Mouse (Mus musculus): ENCODE measurements around the gene Khnyn. TPM values are rescaled to one million over a fixed set of nuclear protein-coding genes. Genes with fewer than 3 reads are reported as not detected.
A peak's percentile ranks its signal among the peaks of the same experiment; 100 is the strongest.

Khnyn gene
- polyA plus RNA-seq, 1 experiment from 2014 or later: 10.9 TPM

DNA sequence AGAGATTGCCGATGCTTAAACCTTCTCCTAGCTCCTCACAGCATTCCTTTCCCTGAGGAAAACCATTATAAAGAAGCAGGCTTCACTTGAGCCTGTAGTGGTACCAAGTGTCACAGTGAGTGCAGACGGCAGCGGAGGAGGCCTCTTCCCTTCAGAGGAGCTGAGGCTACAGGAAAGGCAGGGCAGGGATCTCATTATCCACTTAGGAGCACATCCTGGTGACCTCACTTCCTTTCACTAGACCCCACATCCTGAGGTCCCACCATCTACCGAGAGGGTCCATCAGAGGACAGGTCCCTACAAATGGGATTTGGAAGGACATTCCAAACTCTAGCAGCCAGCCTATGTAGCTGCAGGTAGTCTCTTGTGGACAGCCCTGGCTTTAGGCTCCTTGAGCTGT lies 27.2 kb upstream of the Khnyn start:
- ATAC-seq (replicated peaks): no peak
- H3K4me2 ChIP-seq: no peak overlapping the region; the same call in 1 of the 2 replicates
- no peak overlapping the region for H3K9ac ChIP-seq
- H3K4me3 ChIP-seq: no peak overlapping the region
- no peaks in the 10 kb centered on the region for H3K9me3 ChIP-seq
- WGBS: 66% methylated on average over 4 of the region's 4 CpGs
- H3K27ac ChIP-seq: no peak overlapping the region
- no peaks in the 10 kb centered on the region for H3K36me3 ChIP-seq (replicated peaks)
- no peaks in the 10 kb centered on the region for H3K27me3 ChIP-seq (replicated peaks)
- H3K4me1 ChIP-seq: peaks cover 61% of the 10 kb centered on the region

DNA sequence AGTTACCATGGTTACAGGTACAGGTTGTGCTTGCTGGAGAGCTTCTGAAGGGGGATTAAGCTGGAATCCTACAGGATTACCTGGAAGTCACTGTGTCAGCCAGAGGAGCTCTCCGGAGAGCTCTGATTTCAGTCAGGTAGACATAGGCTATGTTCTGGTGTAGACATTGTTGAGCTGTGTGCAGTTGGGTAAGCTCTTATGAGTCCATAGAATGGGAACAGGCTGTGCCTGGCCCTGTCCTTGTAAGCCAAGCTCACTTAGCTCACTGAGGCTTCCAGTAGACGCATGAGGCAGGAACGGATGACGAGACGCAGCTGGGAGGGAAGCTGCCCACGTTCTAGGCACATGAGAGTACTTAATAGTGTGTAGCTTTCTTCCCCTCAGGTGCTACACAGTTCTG lies 22.6 kb upstream of the Khnyn start:
- Histone ChIP-seq H3K9ac (no peak overlapping the region), H3K4me3 (no peak overlapping the region), H3K9me3 (no peaks in the 10 kb centered on the region), H3K4me2 (no peak overlapping the region), H3K4me1 (peaks cover 32% of the 10 kb centered on the region), H3K27me3 (replicated peaks) (no peaks in the 10 kb centered on the region), H3K36me3 (replicated peaks) (peaks cover 13% of the 10 kb centered on the region), H3K27ac (no peak overlapping the region)
- 76% methylated on average over 6 of the region's 6 CpGs for WGBS
- peak; percentile 10; the same call in 1 of the 2 replicates for ATAC-seq (replicated peaks)

DNA sequence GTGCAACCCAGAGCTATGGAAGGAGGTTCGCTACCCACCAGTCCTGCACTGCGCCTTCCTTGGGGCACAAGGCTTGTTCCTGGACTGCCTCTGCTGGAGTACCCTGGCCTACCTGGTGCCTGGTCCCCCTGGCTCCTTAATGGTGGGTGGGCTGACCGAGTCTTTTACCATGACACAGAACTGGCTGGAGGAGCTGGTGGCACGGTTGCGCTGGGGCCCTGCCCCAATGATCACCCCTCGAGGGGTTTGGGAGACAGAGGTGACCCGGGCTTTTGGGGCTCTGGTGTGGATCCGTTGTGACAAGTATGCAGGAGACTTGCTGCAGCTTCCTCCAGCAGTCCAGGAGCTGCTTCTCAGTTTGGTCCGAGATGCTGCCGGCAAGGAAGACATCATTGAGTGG lies 21.8 kb upstream of the Khnyn start:
- Histone ChIP-seq H3K4me2 (no peak overlapping the region), H3K9ac (no peak overlapping the region), H3K27ac (no peak overlapping the region), H3K27me3 (replicated peaks) (no peaks in the 10 kb centered on the region), H3K9me3 (no peaks in the 10 kb centered on the region), H3K4me3 (no peak overlapping the region), H3K4me1 (peaks cover 24% of the 10 kb centered on the region), H3K36me3 (replicated peaks) (peaks cover 13% of the 10 kb centered on the region)
- WGBS: 94% methylated on average over 10 of the region's 10 CpGs
- no peak; the same call in 1 of the 2 replicates for ATAC-seq (replicated peaks)

DNA sequence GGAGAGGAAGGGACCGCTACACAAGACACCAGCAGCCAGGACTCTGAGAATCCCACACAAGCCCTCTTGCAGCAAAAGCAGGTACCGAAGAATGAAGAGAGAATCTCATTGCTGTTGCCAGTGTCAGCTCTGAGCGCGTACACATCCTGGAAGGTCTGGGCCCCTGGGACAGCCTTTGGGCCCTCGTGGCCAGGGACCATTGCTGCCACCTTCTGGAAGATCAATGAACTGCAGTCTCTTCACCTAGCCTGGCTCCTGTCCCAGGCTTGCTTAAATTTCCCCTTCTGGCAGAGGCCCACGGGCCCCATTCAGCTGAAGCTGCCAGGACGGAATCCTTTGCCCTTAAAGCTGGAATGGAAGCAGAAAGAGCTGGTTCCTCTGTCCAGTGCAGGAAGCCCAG lies 21.0 kb upstream of the Khnyn start:
- Histone ChIP-seq H3K27me3 (replicated peaks) (no peaks in the 10 kb centered on the region), H3K4me3 (no peak overlapping the region), H3K27ac (no peak overlapping the region), H3K9ac (no peak overlapping the region), H3K36me3 (replicated peaks) (peaks cover 20% of the 10 kb centered on the region), H3K9me3 (no peaks in the 10 kb centered on the region), H3K4me1 (peaks cover 20% of the 10 kb centered on the region; the same call in 1 of the 2 replicates), H3K4me2 (no peak overlapping the region)
- no peak for ATAC-seq (replicated peaks)
- WGBS: 24% methylated on average over 7 of the region's 7 CpGs

DNA sequence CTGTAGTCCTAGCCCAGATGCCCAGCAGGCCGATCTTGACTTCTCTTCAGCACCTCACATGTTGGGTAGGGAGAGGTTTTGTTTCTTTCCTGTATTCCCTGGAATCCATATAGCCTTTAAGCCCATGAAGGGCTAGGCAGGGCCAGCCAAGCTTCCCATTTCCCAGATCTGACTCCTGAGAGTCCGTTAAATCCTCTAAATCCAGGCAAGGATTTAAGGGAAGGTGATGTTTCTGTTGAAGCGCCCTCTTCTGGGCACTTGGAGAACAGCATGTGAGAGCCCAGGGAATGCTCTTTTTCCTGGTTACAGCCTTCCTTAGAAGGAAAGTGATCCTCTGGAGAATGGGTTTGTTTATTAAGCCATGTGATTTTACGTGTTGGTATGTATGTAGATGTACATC lies 17.8 kb upstream of the Khnyn start:
- Histone ChIP-seq H3K9ac (no peak overlapping the region), H3K4me3 (no peak overlapping the region), H3K9me3 (no peaks in the 10 kb centered on the region), H3K36me3 (replicated peaks) (peaks cover 50% of the 10 kb centered on the region), H3K4me2 (no peak overlapping the region), H3K27ac (no peak overlapping the region), H3K27me3 (replicated peaks) (no peaks in the 10 kb centered on the region), H3K4me1 (peaks cover 5% of the 10 kb centered on the region; the same call in 1 of the 2 replicates)
- WGBS: 35% methylated on average over 4 of the region's 4 CpGs
- no peak for ATAC-seq (replicated peaks)

DNA sequence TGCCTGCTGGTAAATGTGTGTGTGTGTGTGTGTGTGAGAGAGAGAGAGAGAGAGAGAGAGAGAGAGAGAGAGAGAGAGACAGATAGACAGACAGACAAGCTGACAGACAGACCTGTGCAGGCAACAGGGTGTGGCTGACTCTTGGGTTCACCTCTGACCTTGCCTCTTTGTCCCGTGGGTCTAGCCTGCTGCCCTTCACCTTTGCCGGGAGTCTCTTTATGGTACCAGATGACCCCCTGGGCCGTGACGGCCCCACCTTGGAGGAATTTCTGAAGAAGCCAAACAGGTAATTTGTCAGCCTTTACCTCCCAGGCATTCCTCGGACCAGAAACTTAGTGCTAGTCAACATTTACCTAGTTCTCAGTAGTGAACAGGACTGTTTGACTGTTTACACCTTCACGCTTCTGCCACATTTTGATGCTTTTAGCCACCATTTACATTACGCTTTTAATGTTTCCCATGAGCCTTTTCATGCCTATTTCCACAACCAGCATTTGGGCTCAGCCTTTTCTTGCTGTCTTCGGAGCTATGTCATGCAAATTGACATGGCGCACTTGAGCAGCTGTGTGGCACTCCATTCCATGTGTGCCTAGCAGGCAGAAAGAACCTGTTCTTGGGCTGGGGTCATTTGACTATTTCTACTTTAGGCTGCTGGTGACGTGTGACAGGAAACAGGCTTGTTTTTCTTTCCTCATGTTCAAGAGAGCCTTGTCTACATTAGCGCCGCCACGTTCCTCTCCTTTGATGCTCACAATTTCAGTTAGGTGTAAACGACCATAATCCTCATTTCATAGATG lies 16.3 kb upstream of the Khnyn start:
- WGBS: 87% methylated on average over 14 of the region's 14 CpGs
- no peak overlapping the region for H3K9ac ChIP-seq
- H3K27me3 ChIP-seq (replicated peaks): no peaks in the 10 kb centered on the region
- H3K36me3 ChIP-seq (replicated peaks): peaks cover 50% of the 10 kb centered on the region
- H3K4me3 ChIP-seq: no peak overlapping the region
- ATAC-seq (replicated peaks): no peak
- H3K27ac ChIP-seq: no peak overlapping the region
- H3K9me3 ChIP-seq: no peaks in the 10 kb centered on the region
- H3K4me2 ChIP-seq: no peak overlapping the region
- 0 out of 2 replicates have a peak, but pooled peaks cover 6% of the 10 kb centered on the region for H3K4me1 ChIP-seq

DNA sequence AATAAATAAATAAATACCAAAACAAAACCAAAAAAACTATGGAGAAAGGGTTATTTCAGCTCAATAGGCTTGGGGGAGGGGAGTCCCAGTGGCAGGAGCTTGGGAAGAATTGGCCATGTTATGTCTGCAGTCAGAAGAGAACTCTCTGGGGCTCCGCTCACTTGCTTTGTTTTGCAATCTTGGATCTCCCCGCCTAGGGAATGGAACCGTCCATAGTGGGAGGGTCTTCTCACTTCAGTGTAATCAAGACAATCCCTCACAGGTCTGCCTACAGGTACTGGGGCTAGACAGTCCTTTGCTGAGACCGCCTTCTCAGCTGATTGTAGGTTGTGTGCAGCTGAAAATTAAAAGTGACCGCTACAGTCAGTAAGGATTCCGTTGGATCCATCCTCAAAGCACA lies 15.2 kb upstream of the Khnyn start:
- Histone ChIP-seq H3K27ac (no peak overlapping the region), H3K9ac (no peak overlapping the region), H3K9me3 (no peaks in the 10 kb centered on the region), H3K27me3 (replicated peaks) (no peaks in the 10 kb centered on the region), H3K36me3 (replicated peaks) (peaks cover 50% of the 10 kb centered on the region), H3K4me3 (no peak overlapping the region), H3K4me1 (peaks cover 9% of the 10 kb centered on the region), H3K4me2 (no peak overlapping the region)
- ATAC-seq (replicated peaks): no peak
- 98% methylated on average over 6 of the region's 6 CpGs for WGBS

DNA sequence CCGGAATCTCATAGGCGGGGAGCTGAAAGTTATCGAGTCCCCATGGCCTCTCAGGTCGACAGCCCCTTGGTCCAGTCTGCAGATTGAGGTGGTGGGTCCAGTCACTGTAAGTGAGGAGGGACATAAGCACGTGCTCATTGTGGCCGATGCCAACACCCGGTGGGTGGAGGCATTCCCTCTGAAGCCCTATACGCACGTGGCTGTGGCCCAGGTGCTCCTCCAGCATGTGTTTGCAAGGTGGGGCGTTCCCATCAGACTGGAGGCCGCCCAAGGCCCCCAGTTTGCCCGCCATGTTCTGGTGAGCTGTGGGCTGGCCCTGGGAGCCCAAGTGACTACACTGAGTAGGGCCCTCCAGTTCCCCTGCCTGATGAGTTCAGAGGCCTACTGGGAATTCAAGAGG lies 12.7 kb upstream of the Khnyn start:
- Histone ChIP-seq H3K9ac (no peak overlapping the region), H3K4me2 (no peak overlapping the region), H3K9me3 (no peaks in the 10 kb centered on the region), H3K27me3 (replicated peaks) (no peaks in the 10 kb centered on the region), H3K36me3 (replicated peaks) (peaks cover 37% of the 10 kb centered on the region), H3K4me3 (no peak overlapping the region), H3K4me1 (peaks cover 9% of the 10 kb centered on the region), H3K27ac (no peak overlapping the region)
- 93% methylated on average over 12 of the region's 12 CpGs for WGBS
- no peak for ATAC-seq (replicated peaks)

DNA sequence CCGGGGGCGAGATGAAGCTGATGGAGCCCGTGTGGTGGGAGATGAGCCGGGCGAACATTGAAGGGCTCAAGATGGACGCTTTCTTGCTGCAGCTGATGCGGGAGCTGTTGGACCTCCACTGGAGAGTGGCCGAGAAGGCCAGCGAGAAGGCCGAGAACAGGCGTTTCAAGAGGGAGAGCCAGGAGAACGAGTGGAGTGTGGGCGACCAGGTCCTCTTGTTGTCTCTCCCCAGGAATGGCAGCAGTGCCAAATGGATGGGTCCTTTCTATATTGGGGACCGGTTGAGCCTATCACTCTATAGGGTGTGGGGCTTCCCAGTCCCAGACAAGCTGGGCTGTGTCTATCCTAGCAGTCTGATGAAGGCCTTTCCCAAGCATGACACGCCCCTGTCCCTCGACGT lies 12.2 kb upstream of the Khnyn start:
- Histone ChIP-seq H3K4me2 (no peak overlapping the region), H3K27me3 (replicated peaks) (no peaks in the 10 kb centered on the region), H3K4me1 (peaks cover 9% of the 10 kb centered on the region), H3K27ac (no peak overlapping the region), H3K9me3 (no peaks in the 10 kb centered on the region), H3K9ac (no peak overlapping the region), H3K36me3 (replicated peaks) (peaks cover 37% of the 10 kb centered on the region), H3K4me3 (no peak overlapping the region)
- ATAC-seq (replicated peaks): no peak
- 93% methylated on average over 17 of the region's 17 CpGs for WGBS

DNA sequence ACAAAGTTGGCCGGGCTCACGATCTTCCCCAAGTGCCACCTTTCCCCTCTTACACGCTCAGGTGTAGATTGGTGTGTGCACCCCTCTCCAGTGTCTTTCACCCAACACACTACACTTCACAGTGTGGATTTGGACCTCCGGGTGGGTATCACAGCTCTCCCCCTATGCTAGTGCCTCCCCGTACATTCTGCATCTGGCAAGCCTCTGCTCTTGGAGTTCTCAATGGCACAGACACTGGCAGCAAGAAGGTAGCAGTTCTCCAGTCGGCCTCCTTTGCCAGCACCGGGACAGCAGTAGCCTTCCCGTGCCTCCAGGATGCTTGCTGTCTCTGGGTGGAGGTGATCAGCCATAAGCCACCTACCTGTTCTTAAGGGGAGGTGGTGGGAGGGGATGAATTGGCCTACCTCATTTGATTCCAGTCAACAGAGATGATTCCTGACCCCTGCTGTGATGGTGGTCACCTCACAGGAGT lies 11.5 kb upstream of the Khnyn start:
- WGBS: 93% methylated on average over 8 of the region's 8 CpGs
- Histone ChIP-seq H3K9me3 (no peaks in the 10 kb centered on the region), H3K4me2 (0 out of 2 replicates have a peak overlapping the region, but pooled peaks have one; percentile 31), H3K27ac (0 out of 2 replicates have a peak overlapping the region, but pooled peaks have one; percentile 23), H3K4me3 (no peak overlapping the region), H3K4me1 (peaks cover 9% of the 10 kb centered on the region), H3K9ac (no peak overlapping the region), H3K27me3 (replicated peaks) (no peaks in the 10 kb centered on the region), H3K36me3 (replicated peaks) (peaks cover 34% of the 10 kb centered on the region)
- peak; percentile 46 for ATAC-seq (replicated peaks)

DNA sequence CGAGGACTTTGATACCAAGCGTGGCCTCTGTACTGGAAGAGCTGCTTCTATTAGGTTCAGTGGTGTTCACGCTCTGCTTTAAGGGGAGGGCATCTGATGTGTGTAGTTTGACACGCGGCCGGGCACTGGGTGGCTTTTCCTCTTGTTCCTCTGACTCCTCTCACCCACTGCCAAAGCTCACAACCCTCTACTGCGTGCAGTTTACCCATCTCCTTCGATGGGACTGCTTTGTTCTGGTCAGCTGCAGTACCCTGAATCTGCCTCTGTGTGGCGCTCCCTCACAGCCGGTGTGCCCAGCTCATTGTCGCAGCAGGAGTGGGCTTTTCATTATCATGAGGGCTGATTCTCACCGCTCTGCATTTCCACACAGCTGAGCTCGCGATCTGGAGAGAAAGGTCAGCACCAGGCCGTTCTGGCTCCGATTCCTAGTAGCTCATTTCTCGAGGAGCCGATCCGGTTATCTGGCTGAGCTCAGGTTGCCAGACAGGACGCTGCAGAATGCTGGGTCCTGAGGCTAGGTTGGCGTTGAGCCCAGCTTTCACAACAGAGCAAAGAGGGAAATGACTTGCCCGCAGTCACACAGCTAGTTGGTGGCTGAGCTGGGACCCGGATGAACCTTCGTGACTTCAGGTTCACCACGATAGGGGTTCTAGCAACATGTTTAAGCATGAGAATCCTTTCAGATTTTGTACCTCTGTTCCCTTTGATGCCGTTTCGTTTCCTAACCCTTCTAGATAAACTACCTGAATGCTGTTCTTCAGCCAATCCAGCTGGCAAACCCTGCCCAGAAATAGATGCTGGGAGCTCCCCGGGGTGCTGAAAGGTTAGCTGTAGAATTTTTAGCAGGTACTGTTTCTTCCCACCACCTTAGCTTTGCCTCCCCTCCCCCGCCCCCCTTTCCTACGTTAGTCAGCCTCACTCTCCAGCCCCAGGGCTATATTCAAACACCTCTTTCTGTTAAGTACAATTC lies 10.7 kb upstream of the Khnyn start:
- WGBS: 17% methylated on average over 30 of the region's 30 CpGs
- Histone ChIP-seq H3K9me3 (no peaks in the 10 kb centered on the region), H3K27ac (peak overlapping the region; percentile 23; the same call in 1 of the 2 replicates), H3K4me1 (peaks cover 9% of the 10 kb centered on the region), H3K9ac (no peak overlapping the region), H3K4me2 (peak overlapping the region; percentile 31), H3K36me3 (replicated peaks) (peaks cover 27% of the 10 kb centered on the region), H3K27me3 (replicated peaks) (no peaks in the 10 kb centered on the region), H3K4me3 (peak overlapping the region; percentile 13; the same call in 1 of the 2 replicates)
- peak; percentile 57 for ATAC-seq (replicated peaks)
